Mouse (Mus musculus): ENCODE data around the gene Cecr2.
"Not testable (repeated sequence)": the region's sequence is repeated elsewhere in the genome, so short reads cannot be mapped to it uniquely, and the experiment has no call there.

Cecr2 gene

GRCm38 (mm10) chr6:120776286-120776685 is 110.1 kb downstream of the Cecr2 start:
- no peak for DNase-seq

GRCm38 (mm10) chr6:120777533-120777932 is 111.4 kb downstream of the Cecr2 start:
- no peak for DNase-seq

GRCm38 (mm10) chr6:120778226-120778625 is 112.1 kb downstream of the Cecr2 start:
- DNase-seq = no peak

GRCm38 (mm10) chr6:120782948-120783347 is 116.8 kb downstream of the Cecr2 start:
- no peak for DNase-seq

GRCm38 (mm10) chr6:120784351-120784750 is 118.2 kb downstream of the Cecr2 start:
- no peak for DNase-seq

GRCm38 (mm10) chr6:120788068-120788607 is 122.0 kb downstream of the Cecr2 start:
- DNase-seq = no peak

GRCm38 (mm10) chr6:120788904-120789303 is 122.7 kb downstream of the Cecr2 start:
- no peak for DNase-seq

- no peak for DNase-seq
Measured at GRCm38 (mm10) chr6:120790153-120790552, 124.0 kb downstream of the Cecr2 start.

- DNase-seq = no peak
Measured at GRCm38 (mm10) chr6:120790717-120791116, 124.5 kb downstream of the Cecr2 start.

- DNase-seq = no peak
Measured at GRCm38 (mm10) chr6:120792947-120793346, 126.8 kb downstream of the Cecr2 start.

- DNase-seq = no peak
Measured at GRCm38 (mm10) chr6:120795422-120796086, 129.4 kb downstream of the Cecr2 start.

GRCm38 (mm10) chr6:120796111-120796510 is 129.9 kb downstream of the Cecr2 start:
- no peak for DNase-seq

- DNase-seq = no peak
Measured at GRCm38 (mm10) chr6:120798019-120798418, 131.8 kb downstream of the Cecr2 start.

- no peak for DNase-seq
Measured at GRCm38 (mm10) chr6:120798905-120799304, 132.7 kb downstream of the Cecr2 start.

- DNase-seq = no peak
Measured at GRCm38 (mm10) chr6:120799581-120800041, 133.4 kb downstream of the Cecr2 start.

GRCm38 (mm10) chr6:120806999-120807737 is 141.0 kb downstream of the Cecr2 start:
- DNase-seq = no peak

GRCm38 (mm10) chr6:120807738-120808081 is 141.5 kb downstream of the Cecr2 start:
- DNase-seq = no peak

- DNase-seq = not testable (repeated sequence)
Measured at GRCm38 (mm10) chr6:120811999-120812398, 145.8 kb downstream of the Cecr2 start.

GRCm38 (mm10) chr6:120819294-120819693 is 153.1 kb downstream of the Cecr2 start:
- DNase-seq = peak; percentile 22

- DNase-seq = peak; percentile 45
Measured at GRCm38 (mm10) chr6:120820144-120820543, 154.0 kb downstream of the Cecr2 start.

Data from kidney, postnatal 10 days (tissue).